Mouse (Mus musculus) midbrain, embryonic 16.5 days (tissue): Measurements from ENCODE around the gene Defb7. TPM values are rescaled to one million over a fixed set of nuclear protein-coding genes. Genes with fewer than 3 reads are reported as not detected.

Source experiments
- ATAC-seq: fragments of 200-750 bp; cut with Nextera tagmentation; 2 replicates; pipeline ENCODE4 v1.8.0; 2017; ENCODE audit warnings: moderate TSS enrichment
- H3K27ac ChIP-seq: fragments of 300-500 bp; sonication (generic); 2 replicates; pipeline ENCODE4 v1.5.1; 2014; ENCODE audit warnings: mild to moderate bottlenecking, low read length, mixed read lengths
- H3K27me3 ChIP-seq: fragments of 300-500 bp; sonication (generic); 2 replicates; pipeline ENCODE4 v1.6.1; 2014; ENCODE audit warnings: low read depth, low read length, mixed read lengths; ENCODE audit not compliant: control insufficient read depth, insufficient read depth
- H3K36me3 ChIP-seq: fragments of 300-500 bp; sonication (generic); 2 replicates; pipeline ENCODE4 v1.6.1; 2014; ENCODE audit warnings: mild to moderate bottlenecking, low read length, moderate library complexity, mixed read lengths; ENCODE audit not compliant: control insufficient read depth, insufficient read depth
- H3K4me1 ChIP-seq: fragments of 300-500 bp; sonication (generic); 2 replicates; pipeline ENCODE4 v1.6.1; 2014; ENCODE audit warnings: mild to moderate bottlenecking, low read length, mixed read lengths; ENCODE audit not compliant: control insufficient read depth, insufficient read depth
- H3K4me2 ChIP-seq: fragments of 300-500 bp; sonication (generic); 2 replicates; pipeline ENCODE4 v1.6.1; 2014; ENCODE audit warnings: mild to moderate bottlenecking, low read length, mixed read lengths
- H3K4me3 ChIP-seq: fragments of 300-500 bp; sonication (generic); 2 replicates; pipeline ENCODE4 v1.5.1; 2014; ENCODE audit warnings: low read depth, mild to moderate bottlenecking, low read length, moderate library complexity, mixed read lengths
- H3K9ac ChIP-seq: fragments of 300-500 bp; sonication (generic); 2 replicates; pipeline ENCODE4 v1.6.1; 2014; ENCODE audit warnings: low read depth, low read length, mixed read lengths
- H3K9me3 ChIP-seq: fragments of 300-500 bp; sonication (generic); replicated peaks from 2 replicates; pipeline ENCODE4 v1.6.1; 2014; ENCODE audit warnings: mild to moderate bottlenecking, low read length, mixed read lengths; ENCODE audit not compliant: control insufficient read depth, poor library complexity, severe bottlenecking
- WGBS: fragments of 180-500 bp; shearing (Covaris S2); extraction: QIAGEN DNeasy Blood & Tissue Kit; methylation state at CpG from one replicate; pipeline ENCODE4 v1.1.7; 2014; 5-methylcytosine and 5-hydroxymethylcytosine counted together
- microRNA-seq: library from miRNA; unstranded; fragments of <30 nt; microRNA quantifications from one replicate; pipeline ENCODE4, GENCODE M21; 2017
- polyA plus RNA-seq: library from polyadenylated mRNA; unstranded; fragments of >200 nt; fragmentation: Nextera tagmentation; extraction: Ambion mirVana; gene quantifications from 2 replicates; pipeline ENCODE4 v1.2.1, GENCODE M21; 2015

Gene Defb7
- not detected in 2 replicates for polyA plus RNA-seq

DNA sequence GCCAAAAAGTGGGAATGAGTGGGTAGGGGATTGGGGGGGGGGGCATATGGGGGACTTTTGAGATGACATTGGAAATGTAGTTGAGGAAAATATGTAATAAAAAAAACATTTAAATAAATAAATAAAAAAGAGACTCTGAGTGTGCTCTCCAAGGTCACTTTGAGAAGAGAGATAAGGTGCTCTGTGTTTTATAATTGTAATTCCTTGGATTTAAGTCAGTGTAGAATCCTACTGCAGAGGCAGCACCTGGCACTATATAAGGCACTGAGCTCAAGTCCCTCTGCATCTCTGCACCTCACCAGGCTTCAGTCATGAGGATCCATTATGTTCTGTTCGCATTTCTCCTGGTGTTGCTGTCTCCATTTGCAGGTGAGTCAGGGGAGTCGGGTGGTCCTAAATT, at the start of gene Defb7:
Gene Defb7 (plus strand): TSS at position 301 of the 400 bp plus-strand sequence.
- Histone ChIP-seq H3K4me1 (no peaks in the 10 kb centered on the region), H3K4me2 (no peak within 1 kb of the TSS), H3K4me3 (no peak within 1 kb of the TSS), H3K9me3 (peaks cover 6% of the 10 kb centered on the region; the same call in 1 of the 2 replicates), H3K36me3 (no peaks in the 10 kb centered on the region), H3K9ac (no peak within 1 kb of the TSS), H3K27ac (no peak within 1 kb of the TSS), H3K27me3 (no peaks in the 10 kb centered on the region)
- no peak for ATAC-seq
- WGBS = 93% methylated on average over 2 of the region's 2 CpGs

DNA sequence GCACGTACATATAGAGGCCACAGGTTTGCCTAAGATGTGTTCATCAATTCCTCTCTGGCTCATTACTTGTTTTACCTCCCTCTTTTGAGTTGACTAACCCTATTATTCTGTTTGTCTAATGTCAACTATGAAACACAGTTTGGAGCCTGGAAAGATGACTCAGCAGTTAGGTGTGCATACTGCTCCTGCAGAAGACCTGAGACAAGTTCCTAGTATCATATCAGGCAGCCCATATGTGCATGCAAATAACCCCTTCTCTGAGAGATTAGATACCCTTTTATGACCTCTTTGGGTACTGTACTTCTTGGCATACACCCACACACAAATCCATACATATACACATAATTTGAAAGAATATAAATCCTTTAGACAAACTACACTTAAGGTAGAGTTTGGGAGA, 48.5 kb upstream of the Defb7 start:
- H3K9me3 ChIP-seq = peaks cover 2% of the 10 kb centered on the region
- H3K4me2 ChIP-seq = no peak overlapping the region
- no peak for ATAC-seq
- no peak overlapping the region for H3K4me3 ChIP-seq
- no peak overlapping the region for H3K27ac ChIP-seq
- 82% methylated on average over 1 of the region's 1 CpGs for WGBS
- no peaks in the 10 kb centered on the region for H3K4me1 ChIP-seq
- no peaks in the 10 kb centered on the region for H3K27me3 ChIP-seq
- H3K36me3 ChIP-seq = no peaks in the 10 kb centered on the region
- no peak overlapping the region for H3K9ac ChIP-seq

DNA sequence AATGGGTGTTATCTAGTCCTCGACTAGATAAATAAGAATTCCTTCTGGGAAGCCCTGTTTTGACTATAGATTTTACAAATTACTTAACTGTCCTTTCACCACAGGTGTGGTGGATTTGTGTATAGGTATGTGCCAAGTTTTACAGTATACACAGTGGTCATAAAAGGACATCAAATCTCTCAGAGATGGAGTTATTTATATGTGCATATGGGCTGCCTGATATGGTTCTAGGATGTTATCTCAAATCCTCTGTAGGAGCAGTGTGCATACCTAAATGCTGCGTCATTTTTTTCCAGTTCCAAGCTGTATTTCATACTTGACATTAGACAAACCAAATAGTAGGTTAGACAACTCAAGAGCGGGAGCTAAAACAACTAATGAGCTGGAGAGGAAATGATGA, 33.5 kb upstream of the Defb7 start:
- Histone ChIP-seq H3K4me1 (no peaks in the 10 kb centered on the region), H3K9me3 (peaks cover 5% of the 10 kb centered on the region), H3K4me2 (no peak overlapping the region), H3K9ac (no peak overlapping the region), H3K4me3 (no peak overlapping the region), H3K27me3 (no peaks in the 10 kb centered on the region), H3K27ac (no peak overlapping the region), H3K36me3 (no peaks in the 10 kb centered on the region)
- ATAC-seq = no peak
- WGBS = 73% methylated on average over 3 of the region's 3 CpGs

DNA sequence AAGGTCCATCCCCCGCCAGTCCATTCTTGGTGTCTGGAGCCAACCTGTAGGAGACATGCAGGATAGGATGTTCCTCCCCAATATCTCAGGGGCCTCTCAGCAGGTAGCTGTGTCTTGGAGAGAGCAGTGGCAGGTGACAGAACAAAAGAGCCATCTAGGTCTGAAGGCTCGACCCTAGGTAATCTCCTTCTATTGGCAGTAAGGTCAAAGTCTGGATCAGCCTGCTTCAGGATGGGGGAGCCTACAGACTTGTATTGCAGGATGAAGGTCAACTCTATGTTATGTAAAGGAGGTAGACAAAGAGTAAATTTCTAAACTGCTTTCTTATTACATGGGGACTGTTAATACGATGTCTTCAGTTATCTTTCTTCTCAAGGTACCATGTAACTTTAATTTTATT, 25.9 kb upstream of the Defb7 start:
- 81% methylated on average over 3 of the region's 3 CpGs for WGBS

DNA sequence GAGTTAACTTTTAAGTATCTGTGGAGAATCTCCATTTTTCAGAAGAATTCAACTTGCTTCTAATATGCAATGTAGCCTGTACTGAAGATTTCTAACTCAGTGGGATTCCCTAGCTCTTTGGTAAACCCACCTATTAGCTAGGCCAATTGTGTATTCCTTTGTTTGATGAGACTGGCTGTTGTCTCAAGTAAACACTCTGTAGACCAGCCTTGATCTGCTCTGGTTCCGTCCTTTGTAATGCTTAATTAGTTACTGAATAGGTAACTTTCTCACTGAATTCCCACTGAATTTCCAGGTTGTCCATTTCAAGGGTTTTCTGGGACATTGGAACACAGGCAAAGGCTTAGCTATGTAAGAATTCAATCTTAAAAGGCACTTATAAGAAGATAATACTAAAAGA, 5.6 kb downstream of the Defb7 start:
- ATAC-seq = no peak
- Histone ChIP-seq H3K27ac (no peak overlapping the region), H3K4me3 (no peak overlapping the region), H3K9me3 (peaks cover 14% of the 10 kb centered on the region), H3K36me3 (no peaks in the 10 kb centered on the region), H3K4me2 (no peak overlapping the region), H3K27me3 (no peaks in the 10 kb centered on the region), H3K4me1 (no peaks in the 10 kb centered on the region), H3K9ac (no peak overlapping the region)
- 79% methylated on average over 1 of the region's 1 CpGs for WGBS

More for the DNA sequence above, 25.9 kb upstream of the Defb7 start:
- Histone ChIP-seq H3K27ac (no peak overlapping the region), H3K9me3 (no peaks in the 10 kb centered on the region; the same call in none of the 2 replicates), H3K27me3 (no peaks in the 10 kb centered on the region), H3K9ac (no peak overlapping the region), H3K36me3 (no peaks in the 10 kb centered on the region), H3K4me2 (no peak overlapping the region), H3K4me3 (no peak overlapping the region), H3K4me1 (no peaks in the 10 kb centered on the region)
- ATAC-seq = no peak

DNA sequence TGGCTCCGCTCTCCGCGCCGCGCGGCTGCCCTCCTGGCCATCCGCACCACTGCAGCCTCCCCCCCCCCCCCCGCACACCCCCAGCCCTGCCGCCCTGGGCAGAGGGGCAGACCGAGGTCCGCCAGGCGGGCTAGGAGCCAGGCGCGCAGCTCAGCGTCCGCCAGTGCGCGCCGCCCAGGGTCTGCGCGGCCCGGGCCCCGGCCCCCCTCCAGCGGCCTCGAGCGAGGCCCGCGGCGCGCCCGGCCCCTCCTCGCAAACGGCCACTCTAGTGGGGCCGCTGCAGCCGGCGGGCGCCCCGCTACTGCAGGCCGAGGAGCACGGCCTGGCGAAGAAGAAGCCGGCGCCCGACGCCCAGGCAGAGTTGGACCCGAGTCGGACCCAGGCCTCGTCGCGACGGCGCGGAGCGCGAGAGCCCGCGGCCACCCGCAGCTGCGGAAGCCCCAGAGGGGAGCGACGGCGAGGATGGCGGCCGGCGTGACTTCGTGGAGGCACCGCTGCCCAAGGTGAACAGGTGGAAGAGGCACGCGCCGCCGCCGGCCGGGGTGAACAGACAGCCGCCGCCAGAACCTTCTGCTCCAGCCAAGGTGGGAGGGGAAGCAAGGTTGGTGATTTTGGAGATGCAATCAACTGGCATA, 40.4 kb downstream of the Defb7 start:
- Histone ChIP-seq H3K9me3 (peaks cover 30% of the 10 kb centered on the region), H3K27ac (no peak overlapping the region), H3K4me3 (peak overlapping the region; percentile 37), H3K4me1 (no peaks in the 10 kb centered on the region), H3K9ac (peak overlapping the region; percentile 38; the same call in 1 of the 2 replicates), H3K36me3 (no peaks in the 10 kb centered on the region), H3K4me2 (peak overlapping the region; percentile 56), H3K27me3 (no peaks in the 10 kb centered on the region)
- WGBS = 11% methylated on average over 58 of the region's 75 CpGs
- peak; percentile 68; the same call in 1 of the 2 replicates for ATAC-seq

DNA sequence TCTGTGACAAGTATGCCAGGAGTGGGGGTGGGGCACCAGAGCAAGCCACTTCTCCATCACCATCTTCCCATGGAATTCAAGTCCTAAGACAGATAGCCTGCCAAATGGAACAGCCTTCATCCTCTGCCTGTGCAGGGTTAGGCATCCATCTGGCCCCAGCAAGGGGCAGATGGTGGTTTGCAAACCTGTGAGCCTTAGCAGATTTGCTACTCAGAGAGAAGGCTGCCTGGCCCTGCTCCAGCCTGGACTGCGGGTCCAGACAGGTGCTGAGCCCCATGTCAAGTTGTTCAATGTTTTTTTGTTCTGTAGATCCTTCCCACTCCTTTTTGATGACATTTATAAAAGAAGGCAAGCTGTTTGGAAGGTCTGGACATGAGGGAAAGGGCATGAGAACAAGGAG, 45.5 kb downstream of the Defb7 start:
- no peak for ATAC-seq
- no peaks in the 10 kb centered on the region for H3K4me1 ChIP-seq
- no peak overlapping the region for H3K9ac ChIP-seq
- H3K4me3 ChIP-seq = no peak overlapping the region
- H3K4me2 ChIP-seq = no peak overlapping the region
- H3K27me3 ChIP-seq = no peaks in the 10 kb centered on the region
- H3K9me3 ChIP-seq = peaks cover 26% of the 10 kb centered on the region
- H3K27ac ChIP-seq = no peak overlapping the region
- no peaks in the 10 kb centered on the region for H3K36me3 ChIP-seq
- 75% methylated on average over 1 of the region's 1 CpGs for WGBS

Small RNA genes lying within 50 kb of the gene (microRNA-seq; reads per million reads assigned to microRNA genes)
- gene Gm27288 = not detected
- not detected for gene Gm27852

Other genes with a start within 250 kb of the Defb7 start
- not detected in 2 replicates for gene Defb5, start 247.5 kb upstream of the Defb7 start, polyA plus RNA-seq
- not detected in 2 replicates for gene Defb3, start 201.7 kb upstream of the Defb7 start, polyA plus RNA-seq
- not detected in 2 replicates for gene Defb8, start 47.5 kb upstream of the Defb7 start, polyA plus RNA-seq
- 0.25 TPM in 1 of 2 replicates, not detected in the other for gene 4930467E23Rik, start 234.5 kb downstream of the Defb7 start, polyA plus RNA-seq